Mouse (Mus musculus): ENCODE results near the gene Rela.

The Rela gene

GRCm38 (mm10) chr19:5636571-5637041 lies 677 bp upstream of the Rela start:
- DNase-seq: no peak

GRCm38 (mm10) chr19:5638416-5639005 lies 1.2 kb downstream of the Rela start:
- DNase-seq: no peak

DNA sequence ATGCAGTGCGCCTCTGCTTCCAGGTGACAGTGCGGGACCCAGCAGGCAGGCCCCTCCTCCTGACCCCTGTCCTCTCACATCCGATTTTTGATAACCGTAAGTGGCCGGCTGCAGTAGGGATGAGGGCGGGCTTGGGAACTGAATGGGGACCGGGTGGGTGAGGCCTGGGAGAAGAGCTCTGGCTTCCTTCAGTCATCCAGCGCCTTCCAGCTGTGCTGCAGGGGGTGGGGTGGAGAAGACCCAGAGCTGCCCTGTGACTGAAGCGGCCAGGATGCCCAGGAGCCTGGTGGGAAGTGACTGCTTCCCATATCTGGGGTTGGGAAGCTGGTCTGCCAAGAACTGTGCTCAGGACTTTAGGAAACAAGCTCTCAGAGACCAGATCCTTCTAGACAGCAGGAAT lies 3.1 kb downstream of the Rela start:
- DNase-seq: no peak

DNA sequence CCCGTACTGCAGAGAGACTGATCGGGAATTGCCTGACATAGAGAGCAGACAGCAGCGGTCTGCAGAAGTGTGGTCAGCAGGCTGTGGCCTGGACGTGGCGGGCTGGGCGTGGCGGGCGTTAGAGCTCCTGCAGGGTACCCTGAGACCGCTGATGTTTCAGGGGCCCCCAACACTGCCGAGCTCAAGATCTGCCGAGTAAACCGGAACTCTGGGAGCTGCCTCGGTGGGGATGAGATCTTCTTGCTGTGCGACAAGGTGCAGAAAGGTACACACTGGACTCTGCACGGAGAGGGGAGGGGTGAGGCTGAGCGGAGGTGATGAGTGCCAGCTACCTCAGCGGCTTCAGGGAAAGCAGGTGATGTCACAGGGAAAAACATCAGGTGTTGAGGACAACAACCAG lies 3.7 kb downstream of the Rela start:
- no peak for DNase-seq

DNA sequence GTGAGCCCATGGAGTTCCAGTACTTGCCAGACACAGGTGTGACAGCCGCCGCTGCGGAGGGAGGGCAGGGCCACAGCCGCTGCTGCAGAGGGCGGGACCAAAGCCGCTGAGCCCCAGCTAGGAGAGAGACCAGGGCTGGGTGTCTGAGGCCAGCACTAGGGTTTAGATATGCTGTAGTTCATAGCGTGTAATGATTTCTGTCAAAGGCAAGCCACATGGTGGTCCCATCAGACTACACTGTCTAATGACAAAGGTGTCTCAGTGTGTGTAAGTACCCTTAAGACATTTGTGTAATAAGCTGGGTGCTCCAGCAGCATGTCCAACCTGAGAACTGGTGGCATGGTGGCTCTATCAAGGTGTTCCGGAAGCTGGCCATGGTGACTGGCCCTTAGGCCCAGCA lies 4.4 kb downstream of the Rela start:
- no peak for DNase-seq

- DNase-seq: no peak
Measured at GRCm38 (mm10) chr19:5645280-5645679, 8.0 kb downstream of the Rela start.

DNA sequence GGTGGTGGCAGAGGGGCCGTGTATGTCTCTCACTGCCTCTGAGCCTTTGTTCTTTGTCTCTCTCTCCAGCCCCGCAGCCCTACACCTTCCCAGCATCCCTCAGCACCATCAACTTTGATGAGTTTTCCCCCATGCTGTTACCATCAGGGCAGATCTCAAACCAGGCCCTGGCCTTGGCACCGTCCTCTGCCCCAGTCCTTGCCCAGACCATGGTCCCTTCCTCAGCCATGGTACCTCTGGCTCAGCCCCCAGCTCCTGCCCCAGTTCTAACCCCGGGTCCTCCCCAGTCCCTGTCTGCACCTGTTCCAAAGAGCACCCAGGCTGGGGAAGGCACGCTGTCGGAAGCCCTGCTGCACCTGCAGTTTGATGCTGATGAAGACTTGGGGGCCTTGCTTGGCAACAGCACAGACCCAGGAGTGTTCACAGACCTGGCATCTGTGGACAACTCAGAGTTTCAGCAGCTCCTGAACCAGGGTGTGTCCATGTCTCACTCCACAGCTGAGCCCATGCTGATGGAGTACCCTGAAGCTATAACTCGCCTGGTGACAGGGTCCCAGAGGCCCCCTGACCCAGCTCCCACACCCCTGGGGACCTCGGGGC lies 9.5 kb downstream of the Rela start:
- no peak for DNase-seq

- DNase-seq: no peak
Measured at GRCm38 (mm10) chr19:5647791-5648190, 10.5 kb downstream of the Rela start.

DNA sequence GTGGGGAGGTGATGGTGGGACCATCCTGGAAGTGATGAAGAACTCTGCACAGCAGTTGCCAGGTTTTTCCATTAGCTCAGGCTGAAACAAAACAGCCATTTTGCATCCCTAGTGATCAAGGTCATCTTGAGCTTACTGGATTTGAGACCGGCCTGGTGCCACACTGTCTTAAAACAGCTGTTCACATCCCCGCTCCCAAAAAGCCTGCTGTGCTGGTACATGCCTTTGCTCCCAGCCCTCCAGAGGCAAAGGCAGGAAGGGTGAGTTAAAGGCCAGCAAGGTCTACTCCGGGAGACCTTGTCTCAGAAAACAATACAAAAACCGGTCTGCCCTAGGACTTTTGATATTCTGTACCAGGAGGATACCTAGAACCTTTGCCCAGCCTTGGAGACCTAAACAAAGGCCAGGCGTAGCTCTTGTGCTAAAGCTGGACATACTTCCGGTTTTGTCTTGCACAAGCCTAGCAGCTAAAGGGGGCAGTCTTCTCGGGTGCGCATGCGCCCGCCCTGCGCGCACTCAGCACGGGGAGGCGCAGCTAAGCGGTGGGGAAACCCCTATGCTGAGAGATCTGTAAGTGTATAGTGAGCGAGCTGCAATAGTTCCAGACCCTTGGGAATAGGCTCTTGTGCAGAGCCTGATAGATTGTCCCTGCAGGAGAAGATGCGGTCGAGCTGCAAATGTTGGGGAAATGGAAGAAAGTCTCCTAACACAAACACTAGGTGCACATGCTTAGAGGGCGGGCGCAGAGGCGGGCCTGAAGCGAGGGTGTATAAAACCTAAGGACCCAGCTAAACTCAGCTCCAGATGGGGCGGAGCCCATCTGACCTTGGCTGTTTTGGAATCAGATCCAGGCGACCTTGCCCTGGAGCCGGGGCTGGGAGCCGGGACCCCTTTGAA lies 11.4 kb downstream of the Rela start:
- peak; percentile 60 to 64 for DNase-seq

DNA sequence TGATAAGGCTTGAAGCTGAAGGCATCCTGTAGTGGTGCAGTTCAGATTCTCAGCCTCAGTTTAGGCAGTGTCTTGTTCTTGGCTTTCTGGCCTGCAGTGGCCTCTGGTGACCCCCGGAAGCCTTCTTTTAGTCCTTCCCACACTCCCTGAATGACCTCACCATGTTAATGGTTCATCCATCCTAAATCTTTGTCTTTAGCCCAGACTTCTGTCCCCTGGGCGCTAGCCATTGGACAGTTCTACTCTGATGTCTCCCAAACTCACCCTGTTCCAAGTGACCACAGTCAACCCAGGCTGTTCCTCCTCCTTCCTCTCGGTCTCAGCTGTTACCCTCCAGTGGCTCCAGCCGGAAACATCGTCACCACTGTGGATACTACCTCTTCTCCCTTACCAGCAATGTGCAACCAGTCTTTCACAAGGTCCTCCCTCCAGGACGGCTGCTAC lies 12.0 kb downstream of the Rela start:
- DNase-seq: no peak

- DNase-seq: no peak
Measured at GRCm38 (mm10) chr19:5651502-5652274, 14.4 kb downstream of the Rela start.

DNA sequence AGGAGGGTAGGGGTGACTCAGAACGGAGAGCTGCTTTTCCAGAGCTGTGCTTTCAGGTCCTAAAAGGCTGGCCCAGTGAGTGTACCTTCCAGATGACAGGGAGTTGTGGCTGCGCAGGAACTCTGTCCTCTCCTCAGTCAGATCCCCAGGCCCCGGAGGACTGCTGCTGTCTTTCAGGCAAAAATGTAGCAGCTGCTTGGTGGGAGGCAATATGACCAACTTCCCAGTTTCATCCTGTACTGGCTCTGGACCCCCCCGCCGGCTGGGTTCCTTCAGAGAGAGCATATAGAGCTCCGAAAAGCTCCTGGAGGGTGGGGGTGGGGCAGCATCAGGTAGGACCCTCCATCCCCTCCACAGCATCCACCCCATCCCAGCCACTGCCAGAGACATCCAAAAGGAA lies 15.3 kb downstream of the Rela start:
- DNase-seq: no peak

DNA sequence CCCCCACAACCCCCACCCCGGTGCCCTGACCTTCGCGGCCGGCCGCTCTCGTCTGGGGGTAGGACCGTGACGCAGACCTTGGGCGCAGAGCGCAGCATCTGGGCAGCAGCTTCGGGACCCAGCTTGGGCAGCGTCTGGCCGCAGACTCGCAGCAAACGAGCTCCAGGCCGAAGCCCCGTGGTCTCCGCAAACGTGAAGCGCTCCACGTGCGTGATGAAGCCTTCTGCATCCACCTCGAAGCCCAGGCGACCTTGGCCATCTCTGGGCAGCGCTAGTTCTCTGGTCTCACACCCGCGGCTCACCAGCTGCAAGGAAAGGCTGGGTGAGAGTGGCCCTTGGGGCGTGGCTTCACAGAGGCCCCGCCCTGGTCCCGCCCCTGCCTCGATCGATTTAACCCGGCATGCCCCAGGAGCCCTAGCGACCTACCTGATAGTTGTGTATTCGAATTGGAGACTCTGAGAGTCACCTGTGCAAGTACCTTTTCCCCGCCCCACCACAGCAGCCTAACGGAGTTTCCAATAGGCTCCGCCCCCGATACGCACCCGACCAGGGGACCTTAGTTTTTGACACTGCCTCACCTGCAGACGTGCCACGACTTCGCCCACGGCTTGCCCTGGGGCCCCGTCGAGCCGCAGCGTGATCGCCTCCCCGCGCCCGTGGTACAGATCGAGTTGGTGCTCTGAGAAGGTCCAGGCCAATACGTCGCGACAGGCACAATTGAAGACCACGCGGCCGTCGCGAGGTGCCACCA lies 16.9 kb downstream of the Rela start:
- no peak for DNase-seq

DNA sequence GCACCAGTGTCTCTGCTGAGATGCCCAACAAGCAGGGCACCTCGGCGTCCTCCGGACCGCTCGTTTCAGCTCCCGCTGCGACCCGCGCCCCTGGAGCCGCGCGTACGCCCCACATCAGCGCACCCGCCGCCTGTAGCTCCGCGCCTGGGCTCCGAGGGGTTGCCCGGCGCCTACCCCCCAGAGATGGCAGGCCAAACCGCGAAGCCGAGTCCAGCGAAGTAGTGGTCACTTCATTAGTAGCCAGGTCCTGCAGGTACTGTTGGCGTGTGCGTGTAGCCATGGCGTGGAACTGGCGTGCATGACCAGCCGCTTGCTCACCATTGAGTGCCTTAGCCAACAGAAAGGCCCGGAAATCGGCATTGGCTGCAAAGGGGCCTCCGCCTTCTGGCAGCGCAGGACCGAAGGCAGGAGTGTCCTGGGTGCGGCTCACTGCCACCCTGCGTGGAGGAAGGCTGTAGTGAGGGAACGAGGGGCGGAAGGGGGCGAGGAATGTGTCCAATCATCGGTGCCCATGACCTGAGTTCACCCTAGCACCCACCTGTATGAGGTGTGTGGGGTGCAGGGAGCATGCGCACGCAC lies 17.5 kb downstream of the Rela start:
- no peak for DNase-seq

DNA sequence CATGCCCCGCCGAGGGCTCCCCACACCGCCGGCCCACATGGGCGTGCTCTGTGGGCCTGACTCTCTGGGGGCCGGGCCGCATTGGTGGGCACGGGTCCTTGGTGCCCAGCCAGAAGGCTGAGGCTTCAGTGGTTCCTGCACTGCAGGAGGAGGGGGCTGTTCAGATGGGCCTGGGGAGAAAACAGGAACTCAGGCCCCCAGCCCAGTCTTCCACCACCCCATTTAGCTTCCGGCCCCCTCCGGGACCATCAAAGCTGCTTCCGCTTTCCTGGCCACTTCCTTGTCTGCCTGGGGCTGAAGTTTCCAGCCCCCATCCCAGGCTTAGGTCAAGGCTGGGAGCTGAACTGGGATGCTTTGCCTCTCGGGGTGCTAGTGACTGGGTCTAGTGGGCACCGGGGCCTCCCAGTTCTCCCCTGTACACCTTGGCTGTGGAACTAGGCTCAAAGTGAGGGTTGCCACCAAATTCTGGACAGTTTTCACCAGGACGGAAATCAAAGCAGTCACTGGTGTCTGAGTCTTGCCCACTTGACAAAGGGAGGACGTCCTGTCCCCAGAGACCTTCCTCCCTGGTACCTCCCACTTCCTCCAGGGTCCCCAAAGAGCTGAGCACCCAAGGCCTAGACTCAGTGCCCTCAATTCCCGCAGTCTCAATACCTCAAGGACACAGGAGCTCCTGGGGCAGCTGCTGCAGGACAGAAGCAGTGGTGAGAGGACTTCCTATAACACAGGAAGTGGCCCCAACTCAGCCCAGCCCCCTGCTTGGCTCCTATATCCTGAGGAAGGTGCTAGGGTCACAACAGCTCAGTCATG lies 23.9 kb downstream of the Rela start:
- no peak for DNase-seq

GRCm38 (mm10) chr19:5662310-5662709 lies 25.0 kb downstream of the Rela start:
- no peak for DNase-seq

- DNase-seq: peak; percentile 47 to 60
Measured at GRCm38 (mm10) chr19:5662981-5663913, 26.0 kb downstream of the Rela start, which contains the start of gene Sipa1. TSS of gene Sipa1 (minus strand) at chr19:5663707.

GRCm38 (mm10) chr19:5664669-5665257 lies 27.5 kb downstream of the Rela start:
- DNase-seq: no peak

DNA sequence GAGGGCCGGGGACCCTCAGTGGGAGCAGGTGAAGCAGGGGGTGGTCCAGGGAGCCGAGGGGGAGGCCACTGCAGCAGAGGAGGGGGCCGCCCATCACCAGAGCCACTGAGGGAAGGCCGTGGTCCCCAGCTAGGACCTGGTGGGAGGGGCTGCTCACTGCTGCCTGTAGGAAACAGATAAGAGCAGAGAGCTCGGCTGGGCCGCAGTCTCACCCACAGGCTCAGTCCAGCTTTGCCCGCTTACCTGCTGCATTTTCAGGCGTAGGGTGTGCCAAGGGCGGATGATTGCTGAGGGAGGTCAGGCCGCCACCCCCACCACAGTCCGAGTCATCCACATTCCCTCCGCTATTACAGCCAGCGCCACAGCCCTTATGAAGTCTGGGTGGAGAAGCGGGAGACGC lies 28.2 kb downstream of the Rela start:
- DNase-seq: no peak

Measured in cerebellum, postnatal 36 days (tissue).